Mouse (Mus musculus) midbrain, postnatal 0 days (tissue): ENCODE data around the gene Poln. TPM values are rescaled to one million over a fixed set of nuclear protein-coding genes. Genes with fewer than 3 reads are reported as not detected.

Experiments
- ATAC-seq: fragments of 200-750 bp; cut with Nextera tagmentation; 2 replicates; pipeline ENCODE4 v1.8.0; 2017; ENCODE audit warnings: moderate number of reproducible peaks, mild to moderate bottlenecking, moderate TSS enrichment, moderate library complexity; ENCODE audit not compliant: low FRiP score
- DNase-seq: peaks from one replicate; pipeline ENCODE4 v3.0.0-alpha.2; 2015; ENCODE audit warnings: low spot score
- H3K27ac ChIP-seq: fragments of 300-500 bp; sonication (generic); 2 replicates; pipeline ENCODE4 v1.5.1; 2014; ENCODE audit warnings: low read depth, mild to moderate bottlenecking, low read length, mixed read lengths
- H3K27me3 ChIP-seq: fragments of 300-500 bp; sonication (generic); 2 replicates; pipeline ENCODE4 v1.6.1; 2014; ENCODE audit warnings: low read length, control low read depth, mixed read lengths; ENCODE audit not compliant: insufficient read depth
- H3K36me3 ChIP-seq: fragments of 300-500 bp; sonication (generic); 2 replicates; pipeline ENCODE4 v1.6.1; 2014; ENCODE audit warnings: low read length, control low read depth, mixed read lengths; ENCODE audit not compliant: insufficient read depth
- H3K4me1 ChIP-seq: fragments of 300-500 bp; sonication (generic); 2 replicates; pipeline ENCODE4 v1.6.1; 2014; ENCODE audit warnings: mild to moderate bottlenecking, control low read depth, antibody characterized with exemption, low read length, mixed read lengths; ENCODE audit not compliant: insufficient read depth
- H3K4me2 ChIP-seq: fragments of 300-500 bp; sonication (generic); 2 replicates; pipeline ENCODE4 v1.6.1; 2014; ENCODE audit warnings: low read depth, mild to moderate bottlenecking, low read length, mixed read lengths; ENCODE audit not compliant: poor library complexity, severe bottlenecking
- H3K4me3 ChIP-seq: fragments of 300-500 bp; sonication (generic); 2 replicates; pipeline ENCODE4 v1.5.1; 2014; ENCODE audit warnings: low read depth, mild to moderate bottlenecking, low read length, moderate library complexity
- H3K9ac ChIP-seq: fragments of 300-500 bp; sonication (generic); replicated peaks from 2 replicates; pipeline ENCODE4 v1.6.1; 2014; ENCODE audit warnings: mild to moderate bottlenecking, low read length, moderate library complexity, mixed read lengths; ENCODE audit not compliant: poor library complexity, severe bottlenecking
- H3K9me3 ChIP-seq: fragments of 300-500 bp; sonication (generic); 2 replicates; pipeline ENCODE4 v1.6.1; 2016; ENCODE audit warnings: low read length, control low read depth
- CTCF ChIP-seq: IDR thresholded peaks from 2 replicates; pipeline ENCODE4 v1.5.1; 2016; ENCODE audit warnings: antibody characterized with exemption, mild to moderate bottlenecking
- WGBS: fragments of 180-500 bp; shearing (Covaris S2); extraction: QIAGEN DNeasy Blood & Tissue Kit; methylation state at CpG from one replicate; pipeline ENCODE4 v1.1.7; 2014; 5-methylcytosine and 5-hydroxymethylcytosine counted together
- polyA plus RNA-seq: library from polyadenylated mRNA; unstranded; fragments of >200 nt; fragmentation: Nextera tagmentation; extraction: Ambion mirVana; gene quantifications from 2 replicates; pipeline ENCODE4 v1.2.1, GENCODE M21; 2015
- total RNA-seq: library from RNA; depleted of rRNA; stranded (reverse); fragments of >200 nt; gene quantifications from 2 replicates; pipeline ENCODE4 v1.2.3, GENCODE M21; 2014

Gene Poln
- total and polyA plus RNA-seq, 2 experiments from 2014 or later: 0.05 to 0.67 TPM

GRCm38 (mm10) chr5:34169954-34170353 is 706 bp upstream of the Poln start:
- peak overlapping the region; percentile 65 for H3K4me2 ChIP-seq
- H3K27ac ChIP-seq: peak overlapping the region; percentile 84
- H3K9me3 ChIP-seq: no peaks in the 10 kb centered on the region
- TF ChIP-seq CTCF: no peak
- H3K4me3 ChIP-seq: peak overlapping the region; percentile 75
- WGBS: 85% methylated on average over 3 of the region's 3 CpGs
- no peak for ATAC-seq
- H3K4me1 ChIP-seq: no peaks in the 10 kb centered on the region
- no peaks in the 10 kb centered on the region for H3K27me3 ChIP-seq
- DNase-seq: no peak
- peak overlapping the region; percentile 59 for H3K9ac ChIP-seq
- peaks cover 18% of the 10 kb centered on the region for H3K36me3 ChIP-seq

DNA sequence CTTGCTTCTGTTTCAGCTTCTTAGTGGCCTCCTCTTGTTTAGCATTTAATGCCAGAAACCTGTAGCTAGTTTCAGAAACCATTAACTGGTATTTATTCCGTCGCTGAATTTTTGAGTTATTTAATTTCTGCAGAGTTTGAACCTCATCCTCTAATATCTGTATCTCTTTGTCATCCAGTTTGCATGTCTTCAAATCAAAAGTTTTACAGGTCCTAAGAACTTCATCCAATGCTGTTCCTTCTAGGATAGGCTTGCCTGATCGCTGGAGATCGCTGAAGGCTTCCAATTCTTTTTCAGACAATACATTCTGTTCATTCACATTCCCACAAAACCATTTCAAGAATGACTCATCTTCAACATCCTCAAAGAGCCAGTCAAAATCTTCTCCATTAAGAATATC is 1.4 kb downstream of the Poln start:
- TF ChIP-seq CTCF: no peak
- no peaks in the 10 kb centered on the region for H3K9me3 ChIP-seq
- no peak overlapping the region for H3K27ac ChIP-seq
- H3K27me3 ChIP-seq: no peaks in the 10 kb centered on the region
- ATAC-seq (no peak), DNase-seq (no peak)
- WGBS: 77% methylated on average over 4 of the region's 4 CpGs
- H3K4me3 ChIP-seq: no peak overlapping the region
- no peaks in the 10 kb centered on the region for H3K4me1 ChIP-seq
- no peak overlapping the region for H3K4me2 ChIP-seq
- H3K36me3 ChIP-seq: no peaks in the 10 kb centered on the region; the same call in 1 of the 2 replicates
- no peak overlapping the region for H3K9ac ChIP-seq

GRCm38 (mm10) chr5:34165793-34166192 is 3.5 kb downstream of the Poln start:
- Histone ChIP-seq H3K27ac (no peak overlapping the region), H3K9ac (no peak overlapping the region), H3K4me1 (no peaks in the 10 kb centered on the region), H3K36me3 (no peaks in the 10 kb centered on the region), H3K27me3 (no peaks in the 10 kb centered on the region), H3K9me3 (no peaks in the 10 kb centered on the region), H3K4me3 (no peak overlapping the region), H3K4me2 (no peak overlapping the region)
- ATAC-seq (no peak), DNase-seq (no peak)
- TF ChIP-seq CTCF: no peak
- WGBS: 82% methylated on average over 4 of the region's 4 CpGs

GRCm38 (mm10) chr5:34148476-34148875 is 20.8 kb downstream of the Poln start:
- Histone ChIP-seq H3K27me3 (no peaks in the 10 kb centered on the region), H3K27ac (no peak overlapping the region), H3K36me3 (no peaks in the 10 kb centered on the region), H3K9me3 (no peaks in the 10 kb centered on the region), H3K4me1 (no peaks in the 10 kb centered on the region), H3K9ac (no peak overlapping the region), H3K4me2 (no peak overlapping the region), H3K4me3 (no peak overlapping the region)
- no peak for ATAC-seq
- DNase-seq: no peak
- no peak for TF ChIP-seq CTCF

DNA sequence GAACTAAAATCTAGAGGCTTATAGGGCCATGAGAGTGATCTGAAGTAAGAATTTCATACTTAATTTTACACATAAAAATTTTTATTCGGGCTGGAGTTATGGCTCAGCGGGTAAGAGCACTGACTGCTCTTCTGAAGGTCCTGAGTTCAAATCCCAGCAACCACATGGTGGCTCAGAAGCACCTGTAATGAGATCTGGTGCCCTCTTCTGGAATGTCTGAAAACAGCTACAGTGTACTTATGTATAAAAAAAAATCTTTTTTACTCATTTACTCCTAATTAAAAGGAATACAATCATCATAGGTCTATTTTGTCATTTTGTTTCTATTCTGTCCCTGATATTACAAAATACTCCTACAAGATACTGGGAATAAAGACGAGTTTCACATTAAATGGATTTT is 21.7 kb downstream of the Poln start:
- Histone ChIP-seq H3K4me2 (no peak overlapping the region), H3K27me3 (no peaks in the 10 kb centered on the region), H3K27ac (no peak overlapping the region), H3K36me3 (no peaks in the 10 kb centered on the region), H3K9ac (no peak overlapping the region), H3K4me1 (no peaks in the 10 kb centered on the region), H3K4me3 (no peak overlapping the region), H3K9me3 (no peaks in the 10 kb centered on the region)
- 89% methylated on average over 3 of the region's 3 CpGs for WGBS
- TF ChIP-seq CTCF: no peak
- no peak for DNase-seq
- no peak for ATAC-seq

DNA sequence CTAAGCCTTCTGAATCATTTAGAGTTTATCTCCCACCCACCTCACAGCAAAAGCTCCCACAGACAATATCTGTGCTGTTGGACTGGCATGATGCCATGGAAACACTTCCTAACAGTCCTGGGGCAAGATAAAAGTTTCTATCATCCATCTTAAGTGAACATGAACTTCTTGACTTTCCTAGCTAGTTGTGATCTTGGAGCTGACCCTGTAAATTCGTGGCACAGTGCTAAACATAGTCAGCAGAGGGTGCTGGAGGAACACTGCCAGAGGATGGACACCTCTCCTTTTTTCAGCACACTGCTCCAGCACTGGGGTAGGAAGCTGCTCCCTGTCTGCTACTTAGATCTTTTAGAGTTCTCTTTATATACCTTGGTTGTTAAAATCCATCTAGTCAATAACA is 29.5 kb downstream of the Poln start:
- no peaks in the 10 kb centered on the region for H3K9me3 ChIP-seq
- H3K27me3 ChIP-seq: no peaks in the 10 kb centered on the region
- TF ChIP-seq CTCF: peak; percentile 76
- no peaks in the 10 kb centered on the region for H3K36me3 ChIP-seq
- no peak for ATAC-seq
- no peak overlapping the region for H3K27ac ChIP-seq
- H3K4me1 ChIP-seq: no peaks in the 10 kb centered on the region
- H3K4me2 ChIP-seq: no peak overlapping the region
- 4% methylated on average over 1 of the region's 1 CpGs for WGBS
- no peak overlapping the region for H3K4me3 ChIP-seq
- DNase-seq: peak; percentile 27
- no peak overlapping the region for H3K9ac ChIP-seq
